Mouse (Mus musculus) layer of hippocampus, postnatal 10 days (tissue): ENCODE measurements at regions not wholly inside any gene's neighbourhood (a gene's known extent, or its start where the extent isn't known, plus 50 kb on each side); places are given as distances from the start of the nearest gene placed in this dataset.

Source experiments
- DNase-seq, 2 experiments: peaks; one replicate each; pipeline ENCODE4 v3.0.0; 2021; ENCODE audit warnings: low spot score in 2 of 2

DNA sequence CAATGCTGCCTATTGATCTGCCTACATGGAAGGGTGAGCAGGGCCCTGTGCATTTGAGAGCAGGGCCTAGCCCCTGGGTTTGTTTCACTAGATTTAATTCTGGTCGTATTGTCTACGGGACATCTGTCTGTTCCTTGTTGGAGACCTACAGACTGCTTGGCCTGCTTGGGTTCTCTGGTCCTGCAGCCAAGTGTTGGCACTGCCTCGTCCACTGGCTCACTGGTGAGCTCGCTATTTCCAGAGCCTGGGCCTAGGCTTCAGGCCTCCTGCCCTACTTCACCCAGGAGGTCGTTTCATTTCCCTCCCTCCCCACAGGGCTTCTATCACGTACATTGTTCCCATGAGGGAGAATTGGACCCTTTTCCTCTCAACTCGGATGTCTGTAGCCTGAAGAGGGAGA is 62.2 kb upstream of the Blcap start:
- DNase-seq, result no peak

DNA sequence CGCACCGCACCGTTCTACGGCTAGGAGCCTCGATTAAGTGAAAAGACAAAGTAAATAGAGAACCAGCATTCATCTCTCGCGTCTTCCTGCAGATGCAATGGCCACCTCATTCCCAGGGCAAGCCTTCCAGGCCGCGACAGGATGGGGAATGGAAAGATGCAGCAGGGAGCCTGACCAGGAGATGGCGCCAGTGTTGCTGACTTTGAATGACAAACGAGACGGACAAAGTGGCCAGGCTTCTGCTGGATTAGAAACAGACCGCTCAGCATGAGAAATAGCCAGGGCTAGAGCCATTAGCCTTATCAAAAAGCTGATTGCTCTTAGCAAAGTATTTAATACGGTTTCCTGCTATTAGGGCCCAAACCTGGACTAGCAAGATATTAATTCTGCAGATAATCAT is 64.6 kb upstream of the Blcap start:
- DNase-seq, result peak; percentile 95 to 96

DNA sequence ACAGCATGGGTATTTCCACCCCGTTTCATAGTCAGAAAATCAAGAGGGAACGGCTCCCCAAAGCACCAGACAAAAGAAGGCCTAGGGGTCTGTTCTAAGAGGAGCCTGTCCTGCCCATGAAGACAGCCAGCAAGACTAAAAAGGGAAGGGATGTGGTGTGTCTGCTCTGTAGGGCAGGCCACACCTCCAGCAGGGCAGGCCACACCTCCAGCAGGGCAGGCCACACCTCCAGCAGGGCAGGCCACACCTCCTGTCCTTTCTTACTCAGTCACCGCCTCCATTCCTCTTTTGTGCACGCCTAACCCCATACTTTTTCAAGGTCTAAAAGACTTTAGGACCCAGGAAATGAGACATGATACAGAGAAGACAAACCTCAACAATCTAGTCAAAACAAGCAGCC is 69.8 kb upstream of the Blcap start:
- no peak for DNase-seq

DNA sequence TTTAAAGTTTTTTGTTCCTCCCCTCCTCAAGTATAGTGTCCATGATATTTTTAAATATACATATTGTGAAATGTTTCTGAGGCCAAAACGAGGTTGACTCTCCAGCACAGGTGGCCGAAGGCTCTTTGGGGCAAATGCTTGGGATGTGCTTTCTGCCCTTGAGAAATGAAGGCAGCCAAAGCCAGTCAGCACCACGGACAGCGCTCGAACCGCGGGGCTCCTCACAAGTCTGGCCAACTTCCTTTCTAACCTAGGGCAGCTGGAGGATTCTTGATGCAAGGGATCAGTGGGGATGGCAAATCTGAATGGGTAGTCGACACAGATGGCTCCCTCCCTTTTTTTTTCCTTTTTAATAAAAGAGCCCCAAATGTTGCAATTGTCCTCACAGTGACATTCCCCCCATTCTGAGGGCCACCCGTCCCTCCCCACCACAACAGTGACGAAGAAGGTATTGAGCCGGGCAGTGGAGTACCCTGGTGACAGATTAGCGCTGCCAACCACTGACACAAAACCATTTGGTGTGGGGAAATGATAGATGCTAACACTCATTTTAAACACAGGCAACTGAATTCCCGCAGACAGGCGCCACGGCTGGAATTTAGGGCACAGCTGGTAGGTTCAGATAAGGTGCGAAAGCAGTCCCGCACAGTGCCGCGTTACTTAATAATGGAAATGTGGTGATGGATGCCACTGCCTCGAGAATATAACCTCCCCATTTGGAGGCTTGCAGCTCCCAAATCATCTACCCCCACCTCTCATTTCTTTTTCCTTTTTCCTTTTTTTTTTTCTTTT is 73.4 kb upstream of the Ctnnbl1 start:
- peak; percentile 51 to 68 for DNase-seq

DNA sequence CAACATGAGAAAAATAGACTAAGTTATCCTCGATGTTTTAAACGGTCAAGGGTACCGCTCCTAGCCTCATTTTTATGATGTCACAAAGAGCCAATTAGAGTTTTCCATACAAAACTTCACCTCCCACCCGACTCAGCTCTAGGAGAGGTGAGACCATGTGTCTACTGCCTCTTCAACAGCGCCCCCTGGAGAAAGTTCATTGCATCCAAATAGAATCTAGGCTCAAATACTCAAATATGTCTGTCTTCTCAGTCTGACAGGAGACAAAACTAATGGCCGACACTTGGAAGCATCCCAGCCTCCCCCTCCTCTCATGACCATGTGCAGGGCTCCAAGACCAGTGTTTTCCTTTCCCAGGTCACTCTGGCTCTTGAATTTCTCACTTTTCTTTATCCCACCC is 72.7 kb upstream of the Ctnnbl1 start:
- no peak for DNase-seq

DNA sequence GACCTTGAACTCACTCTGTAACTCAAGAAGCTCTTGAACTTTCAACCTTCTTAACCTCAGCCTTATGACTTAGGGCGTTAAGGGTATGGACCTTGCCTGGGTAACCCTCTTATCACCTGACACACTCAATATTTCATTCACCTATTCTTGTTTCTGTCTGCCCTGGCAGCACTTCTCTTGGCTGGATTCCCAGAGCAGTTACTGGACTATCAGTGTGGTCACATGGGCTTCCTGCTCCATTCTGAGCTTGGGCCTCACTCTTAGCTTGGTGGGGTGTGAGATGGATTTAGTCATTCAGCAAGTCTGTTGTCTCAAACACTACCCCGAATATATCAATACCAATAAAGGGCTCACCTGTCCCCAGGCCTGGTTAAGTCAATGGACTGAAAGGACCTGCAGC is 67.0 kb upstream of the Ctnnbl1 start:
- DNase-seq, result no peak

DNA sequence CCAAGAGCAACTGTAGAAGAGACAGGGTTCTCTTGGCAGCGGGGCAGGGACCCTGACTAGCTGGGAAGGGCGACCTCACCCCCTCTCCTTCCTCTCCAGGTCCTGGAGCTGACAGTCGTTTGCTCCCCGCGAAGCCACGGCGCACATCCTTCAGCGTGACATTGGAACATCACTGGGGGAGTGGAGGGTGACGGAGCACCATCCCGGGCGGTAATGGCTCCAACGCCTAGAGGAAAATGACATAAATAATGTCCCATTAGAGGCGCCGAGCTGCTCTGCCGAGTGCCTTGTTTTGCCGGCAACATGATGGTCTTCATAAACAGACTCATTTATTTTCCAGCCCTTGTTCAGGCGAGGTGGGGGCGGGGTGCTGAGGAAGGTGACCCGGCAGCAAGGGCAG is 62.3 kb upstream of the Ctnnbl1 start:
- no peak for DNase-seq

DNA sequence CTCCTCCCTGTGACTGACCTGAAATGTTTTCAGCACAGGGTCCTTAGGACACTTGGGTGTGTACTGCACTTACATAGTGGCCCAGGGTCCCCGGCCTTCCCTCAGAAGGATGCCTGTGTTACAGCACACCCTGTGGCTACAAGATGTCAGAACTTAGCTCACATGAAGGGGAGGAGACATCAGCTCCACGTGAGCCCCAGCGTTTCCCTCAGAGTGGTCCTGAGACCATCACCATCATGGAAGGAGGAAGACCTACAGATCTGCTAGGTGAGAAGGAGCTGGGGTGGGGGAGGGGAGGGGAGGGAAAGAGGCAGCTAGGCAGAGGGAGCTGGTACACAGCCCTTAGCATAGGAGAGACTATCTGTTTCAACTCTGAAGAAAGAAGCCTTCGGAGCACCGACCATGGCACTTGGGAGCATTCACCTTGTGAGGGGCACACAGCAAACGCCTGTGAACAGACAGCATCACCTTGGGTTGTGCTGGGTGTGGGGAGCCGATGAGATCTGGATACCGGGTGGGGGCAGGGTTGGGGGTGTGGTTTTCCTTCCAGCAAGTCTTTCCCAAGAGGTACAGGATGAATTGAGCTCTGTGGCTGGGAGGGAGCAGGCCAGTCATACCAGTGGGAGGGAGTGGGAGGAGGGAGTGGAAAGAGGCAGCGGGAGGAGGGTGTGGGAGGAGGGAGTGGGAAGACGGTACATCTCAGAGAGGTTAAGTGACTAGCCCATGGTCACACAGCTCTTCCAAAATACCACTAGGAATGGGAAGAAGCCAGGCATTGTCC is 60.6 kb upstream of the Ctnnbl1 start:
- no peak for DNase-seq

DNA sequence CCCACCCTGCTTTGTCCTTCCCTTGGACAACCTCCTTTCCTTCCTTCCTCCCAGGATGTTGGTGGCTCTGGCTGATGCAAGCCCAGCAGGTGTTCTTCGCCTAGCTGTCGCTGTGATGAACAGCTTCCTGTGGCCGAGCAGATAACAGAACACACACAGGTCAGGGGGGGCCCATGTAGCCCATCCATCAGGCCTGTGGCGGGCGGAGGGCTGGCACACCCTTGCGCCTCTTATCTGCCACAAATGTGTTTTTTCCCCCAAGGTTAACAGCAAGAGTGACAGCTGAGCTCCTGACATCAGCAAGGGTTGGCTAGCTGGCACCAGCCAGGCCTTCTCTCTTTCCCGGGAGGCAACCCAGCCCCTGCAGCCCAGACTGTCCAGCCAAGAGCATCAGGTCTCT is 59.9 kb upstream of the Ctnnbl1 start:
- DNase-seq, result no peak

DNA sequence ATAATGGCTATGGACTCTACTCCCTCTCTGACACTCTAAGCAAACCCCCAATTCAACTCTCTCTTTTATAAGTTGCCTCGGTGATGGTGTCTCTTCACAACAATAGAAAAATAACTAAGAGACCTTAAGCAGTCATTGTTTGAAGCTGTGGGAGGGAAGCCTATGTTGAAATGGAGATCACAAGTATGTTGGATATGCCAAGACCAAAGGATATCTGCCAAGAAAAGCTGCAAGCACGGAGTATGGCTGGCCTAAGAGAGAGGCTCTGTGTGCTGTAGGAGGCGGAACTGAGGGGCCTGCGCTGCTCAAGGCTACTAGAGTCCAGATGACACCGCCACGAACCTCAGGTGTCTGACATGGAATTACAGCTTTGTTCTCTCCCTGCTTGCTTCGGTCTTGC is 55.3 kb upstream of the Ctnnbl1 start:
- no peak for DNase-seq
